Mouse (Mus musculus) brain, embryonic 14.5 days (tissue): ENCODE measurements around the gene Elmo2.

Experiments
- CTCF ChIP-seq: fragments of 200-500 bp; IDR thresholded peaks from 2 replicates; pipeline ENCODE4 v1.5.1; 2012; ENCODE audit warnings: inconsistent platforms, mild to moderate bottlenecking, moderate library complexity, borderline replicate concordance; ENCODE audit not compliant: insufficient read depth, insufficient read length; ENCODE audit errors: extremely low read depth
- POLR2A ChIP-seq: fragments of 200-500 bp; IDR thresholded peaks from 2 replicates; pipeline ENCODE4 v1.6.1; 2012; ENCODE audit warnings: mild to moderate bottlenecking, inconsistent platforms, borderline replicate concordance; ENCODE audit not compliant: poor library complexity, insufficient read depth, insufficient read length, severe bottlenecking; ENCODE audit errors: extremely low read depth

DNA sequence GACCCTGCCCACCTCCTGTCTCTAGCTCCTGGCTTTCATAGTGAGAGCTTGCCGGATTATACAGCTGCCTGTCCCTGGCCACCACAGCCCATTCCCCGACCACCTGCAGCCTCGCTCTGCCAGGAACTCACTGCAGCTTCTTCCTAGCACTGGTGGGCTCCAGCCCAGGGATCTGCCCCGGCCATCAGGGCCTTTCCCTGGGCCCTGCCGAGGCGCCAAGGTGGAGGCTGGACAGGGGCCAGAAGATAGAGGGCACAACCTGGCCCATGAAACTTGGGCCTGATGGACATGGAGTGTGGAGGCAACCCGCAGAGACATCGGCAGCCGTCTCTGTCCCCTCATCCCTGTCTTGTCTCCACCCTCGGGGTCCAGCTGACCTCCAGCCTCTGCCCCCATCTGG lies 70.1 kb downstream of the Elmo2 start:
- TF ChIP-seq CTCF (no peak), POLR2A (no peak)
